20 mouse cellular contexts compared by ENCODE assay signal in the genomic region with DNA sequence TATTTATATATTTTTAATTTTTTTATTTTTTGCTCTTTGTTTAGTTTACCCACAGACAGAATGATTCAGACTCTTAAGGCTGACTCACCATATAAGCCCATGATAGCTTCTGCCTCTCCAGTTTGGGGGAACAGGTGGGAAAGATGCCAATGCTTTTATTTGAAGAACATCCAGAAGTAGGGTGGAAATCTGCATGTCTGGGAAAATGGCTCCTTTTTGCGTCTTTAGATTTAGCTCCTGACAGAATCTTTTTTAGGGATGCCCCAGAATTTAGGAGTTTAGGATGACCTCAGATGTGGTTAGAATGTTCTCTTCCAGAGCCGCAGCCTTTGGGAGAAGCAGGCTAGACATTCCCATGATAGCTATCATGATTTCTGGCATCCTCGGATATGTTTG.
DNase-seq lines count a peak whose midpoint lies in the region; ATAC-seq and TF ChIP-seq lines count a peak whose summit lies in the region.
"Had no signal": no experiment of that assay in that cellular context is flagged by ENCODE, and none has a peak within 500 bp of the region (broad histone marks: within the 10 kb centered on the region; RNA-seq: fewer than 3 reads in every experiment).

No protein-coding gene starts in this region.

- no peak for TF ChIP-seq POLR2A in embryonic fibroblast, embryonic 13.5 days (IDR thresholded peaks at IDR 0.05; ENCODE audit: low read depth, low read length)

- H3K27me3 ChIP-seq in lung, embryonic 16.5 days (ENCODE audit: control insufficient read depth, insufficient read depth, low read depth, low read length): peaks cover 3% of the 10 kb centered on the region; the same call in 1 of the 2 replicates
- no peaks in the 10 kb centered on the region for H3K27me3 ChIP-seq in C2C12 (ENCODE audit: control insufficient read depth, insufficient read depth, insufficient read length)
- no peaks in the 10 kb centered on the region for H3K27me3 ChIP-seq in liver, postnatal 0 days (ENCODE audit: insufficient read depth, low read length)
- H3K27me3 ChIP-seq: forebrain, embryonic 12.5 days; heart, embryonic 13.5 days; kidney, embryonic 15.5 days; midbrain, embryonic 13.5 days; neural tube, embryonic 15.5 days had no signal

- no peaks in the 10 kb centered on the region for H3K79me2 ChIP-seq in C2C12 (ENCODE audit: control insufficient read depth, insufficient read depth)

- 0 out of 2 replicates have a peak, but pooled peaks cover 2% of the 10 kb centered on the region for H3K9me3 ChIP-seq in lung, embryonic 16.5 days (ENCODE audit: control insufficient read depth, low read length)
- H3K9me3 ChIP-seq in liver, postnatal 0 days (ENCODE audit: low read length): peaks cover 3% of the 10 kb centered on the region; the same call in 1 of the 2 replicates
- H3K9me3 ChIP-seq: forebrain, embryonic 12.5 days; heart, embryonic 13.5 days; kidney, embryonic 15.5 days; limb, embryonic 10.5 days; neural tube, embryonic 15.5 days had no signal

- DNase-seq in frontal cortex, adult 2 months (ENCODE audit: extremely low spot score in 1 of 2, low spot score in 1 of 2): peak; percentile 33 to 79
- DNase-seq in frontal cortex, postnatal 25 days (ENCODE audit: low spot score in 2 of 2): no peak
- no peak for DNase-seq in lung, postnatal 36 days
- DNase-seq in liver, postnatal 0 days: no peak
- no peak for DNase-seq in natural killer cell, adult 2 months (ENCODE audit: low spot score in 2 of 2)
- DNase-seq: adrenal gland, postnatal 10 days; embryo, embryonic 11 days; lung, adult 2 months had no signal

- no peak for ATAC-seq in lung, embryonic 16.5 days (ENCODE audit: low read depth)
- no peak for ATAC-seq in liver, postnatal 0 days
- ATAC-seq: activated CD4-positive, CD25-positive, alpha-beta regulatory T cell, adult 4 months; intestine, postnatal 0 days; midbrain, embryonic 13.5 days had no signal

- H3K36me3 ChIP-seq in lung, embryonic 16.5 days (ENCODE audit: control insufficient read depth, insufficient read depth, low read length): no peaks in the 10 kb centered on the region
- no peaks in the 10 kb centered on the region for H3K36me3 ChIP-seq in C2C12 (ENCODE audit: control insufficient read depth, insufficient read depth)
- H3K36me3 ChIP-seq in liver, postnatal 0 days (replicated peaks; ENCODE audit: insufficient read depth, low read length): no peaks in the 10 kb centered on the region
- H3K36me3 ChIP-seq: forebrain, embryonic 12.5 days; heart, embryonic 13.5 days; kidney, embryonic 15.5 days; limb, embryonic 10.5 days; midbrain, embryonic 13.5 days; neural tube, embryonic 15.5 days had no signal

- H3K9ac ChIP-seq in lung, embryonic 16.5 days (ENCODE audit: low read length): no peak overlapping the region
- H3K9ac ChIP-seq in liver, postnatal 0 days (replicated peaks): no peak overlapping the region
- H3K9ac ChIP-seq: forebrain, embryonic 12.5 days; heart, embryonic 13.5 days; hindbrain, embryonic 14.5 days; kidney, embryonic 15.5 days; midbrain, embryonic 13.5 days; neural tube, embryonic 15.5 days had no signal

- TF ChIP-seq EP300 in liver, postnatal 0 days (IDR thresholded peaks at IDR 0.05; ENCODE audit: low read depth): no peak

- H3K4me1 ChIP-seq in lung, embryonic 16.5 days (replicated peaks; ENCODE audit: control insufficient read depth, insufficient read depth, low read length): peaks cover 7% of the 10 kb centered on the region; the same call in 1 of the 2 replicates
- peaks cover 8% of the 10 kb centered on the region for H3K4me1 ChIP-seq in embryonic fibroblast, embryonic 13.5 days (ENCODE audit: control insufficient read depth, insufficient read depth, low read length)
- peaks cover 6% of the 10 kb centered on the region for H3K4me1 ChIP-seq in liver, postnatal 0 days (ENCODE audit: insufficient read depth)
- H3K4me1 ChIP-seq: forebrain, embryonic 12.5 days; heart, embryonic 13.5 days; kidney, embryonic 15.5 days; limb, embryonic 10.5 days; midbrain, embryonic 13.5 days had no signal

- 70% methylated on average over 3 of the region's 3 CpGs for WGBS in lung, embryonic 16.5 days
- 79% methylated on average over 3 of the region's 3 CpGs for WGBS in liver, postnatal 0 days (ENCODE audit: insufficient replicate concordance)

- peak overlapping the region; percentile 9; the same call in 1 of the 2 replicates for H3K27ac ChIP-seq in lung, embryonic 16.5 days (ENCODE audit: low read length)
- H3K27ac ChIP-seq in embryonic fibroblast, embryonic 13.5 days (ENCODE audit: insufficient read depth, low read length): peak overlapping the region; percentile 95
- no peak overlapping the region for H3K27ac ChIP-seq in liver, postnatal 0 days (ENCODE audit: low read depth)
- H3K27ac ChIP-seq: forebrain, embryonic 12.5 days; heart, embryonic 13.5 days; hindbrain, embryonic 14.5 days; kidney, embryonic 15.5 days; limb, embryonic 10.5 days; midbrain, embryonic 13.5 days; neural tube, embryonic 15.5 days had no signal

- H3K79me3 ChIP-seq in C2C12 (ENCODE audit: low read depth): no peaks in the 10 kb centered on the region

- H3K4me3 ChIP-seq in lung, embryonic 16.5 days (ENCODE audit: low read length): no peak overlapping the region
- no peak overlapping the region for H3K4me3 ChIP-seq in C2C12 (ENCODE audit: insufficient read depth, poor library complexity, severe bottlenecking)
- H3K4me3 ChIP-seq in embryonic fibroblast, embryonic 13.5 days (ENCODE audit: insufficient read depth, low read length): no peak overlapping the region
- H3K4me3 ChIP-seq in liver, postnatal 0 days (ENCODE audit: low read depth, low read length): no peak overlapping the region
- H3K4me3 ChIP-seq: forebrain, embryonic 12.5 days; heart, embryonic 13.5 days; kidney, embryonic 15.5 days; limb, embryonic 10.5 days; midbrain, embryonic 13.5 days; neural tube, embryonic 15.5 days had no signal

- TF ChIP-seq CTCF in C2C12 (IDR thresholded peaks at IDR 0.05; ENCODE audit: control insufficient read depth, insufficient read depth, insufficient read length): no peak
- no peak for TF ChIP-seq CTCF in embryonic fibroblast, embryonic 13.5 days (IDR thresholded peaks at IDR 0.05; ENCODE audit: borderline replicate concordance, insufficient read depth, low read length)
- no peak for TF ChIP-seq CTCF in liver, postnatal 0 days (IDR thresholded peaks at IDR 0.05; ENCODE audit: low read depth)

- H3K4me2 ChIP-seq in lung, embryonic 16.5 days (ENCODE audit: low read depth, low read length): no peak overlapping the region
- H3K4me2 ChIP-seq in liver, postnatal 0 days (ENCODE audit: low read depth, low read length): no peak overlapping the region
- H3K4me2 ChIP-seq: forebrain, embryonic 12.5 days; heart, embryonic 13.5 days; hindbrain, embryonic 14.5 days; kidney, embryonic 15.5 days; midbrain, embryonic 13.5 days; neural tube, embryonic 15.5 days had no signal

- no peak overlapping the region for H3ac ChIP-seq in C2C12 (ENCODE audit: control insufficient read depth, insufficient read length, low read depth)

TF ChIP-seq in C2C12, 6 proteins besides CTCF, POLR2A, EP300 and RAD21:
- no peak for TF ChIP-seq CEBPB (IDR thresholded peaks at IDR 0.05; ENCODE audit: low read depth)
- peak; percentile 9 for TF ChIP-seq FOSL1 (IDR thresholded peaks at IDR 0.05; ENCODE audit: insufficient read depth, low read length, poor library complexity, severe bottlenecking)
- no peak for TF ChIP-seq MYOD1 (IDR thresholded peaks at IDR 0.05; ENCODE audit: control insufficient read depth, insufficient read length, low read depth)
- TF ChIP-seq MAX (IDR thresholded peaks at IDR 0.05): no peak
- no peak for TF ChIP-seq USF1 (IDR thresholded peaks at IDR 0.05; ENCODE audit: low read depth)
- TF ChIP-seq MYOG (IDR thresholded peaks at IDR 0.05; ENCODE audit: control insufficient read depth, extremely low read depth, insufficient read length): no peak

Comparison
In these comparisons a context has a peak if more than half of its experiments do, and no peak if none do; other contexts are left out.
1. DNase-seq: peak in frontal cortex, adult 2 months (2 of 2); none in frontal cortex, postnatal 25 days (0 of 2), lung, postnatal 36 days (single experiment), liver, postnatal 0 days (single experiment) and natural killer cell, adult 2 months (0 of 2).